Mouse (Mus musculus): ENCODE results near the gene 4933402D24Rik. TPM values are rescaled to one million over a fixed set of nuclear protein-coding genes. Genes with fewer than 3 reads are reported as not detected.

4933402D24Rik gene
- total RNA-seq (2021) = not detected in 2 replicates
- long read RNA-seq = 0 reads

- no peak for DNase-seq
Observed at GRCm38 (mm10) chr1:63769167-63769566, at the start of gene 4933402D24Rik. Gene 4933402D24Rik, minus strand, starts transcription at chr1:63769267.

DNA sequence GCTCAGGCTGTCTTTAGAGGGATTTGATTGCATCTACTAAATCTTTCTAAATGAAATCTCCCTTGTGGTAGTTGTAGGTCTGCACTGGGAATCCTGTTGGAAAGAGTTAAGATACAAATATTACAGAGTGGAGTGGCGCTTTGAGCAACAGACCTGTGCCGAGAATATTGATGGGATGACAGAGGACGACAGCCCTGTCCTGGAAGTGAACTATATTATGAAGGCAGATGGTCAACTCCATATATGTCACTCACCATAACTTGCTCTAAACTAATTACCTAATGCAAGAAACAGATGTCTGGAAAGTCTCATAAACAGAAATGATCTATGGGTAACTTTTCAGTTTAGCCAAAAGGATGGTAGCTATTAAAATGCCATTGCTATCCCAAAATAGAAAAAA lies 39.5 kb upstream of the 4933402D24Rik start:
- DNase-seq = no peak

GRCm38 (mm10) chr1:63805095-63805494 lies 36.0 kb upstream of the 4933402D24Rik start:
- no peak for DNase-seq

DNA sequence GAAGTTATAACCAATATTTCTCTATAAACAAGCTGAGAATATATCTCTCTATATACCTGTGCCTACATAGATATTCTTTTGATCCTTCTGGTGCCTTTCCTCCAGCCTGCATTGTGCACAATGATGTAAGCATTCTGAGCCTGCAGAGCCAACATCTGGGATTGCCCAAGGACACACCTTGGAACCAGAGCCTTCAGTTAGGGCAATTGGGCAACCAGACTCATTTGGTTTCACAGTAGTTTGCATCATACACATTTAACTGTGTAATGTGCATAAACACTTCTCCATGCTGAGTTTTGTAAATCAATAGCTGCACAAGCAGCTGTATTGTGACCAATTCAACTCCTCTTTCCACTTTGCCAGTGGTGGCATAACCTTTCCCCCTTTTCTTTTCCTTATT lies 25.3 kb upstream of the 4933402D24Rik start:
- DNase-seq = no peak

DNA sequence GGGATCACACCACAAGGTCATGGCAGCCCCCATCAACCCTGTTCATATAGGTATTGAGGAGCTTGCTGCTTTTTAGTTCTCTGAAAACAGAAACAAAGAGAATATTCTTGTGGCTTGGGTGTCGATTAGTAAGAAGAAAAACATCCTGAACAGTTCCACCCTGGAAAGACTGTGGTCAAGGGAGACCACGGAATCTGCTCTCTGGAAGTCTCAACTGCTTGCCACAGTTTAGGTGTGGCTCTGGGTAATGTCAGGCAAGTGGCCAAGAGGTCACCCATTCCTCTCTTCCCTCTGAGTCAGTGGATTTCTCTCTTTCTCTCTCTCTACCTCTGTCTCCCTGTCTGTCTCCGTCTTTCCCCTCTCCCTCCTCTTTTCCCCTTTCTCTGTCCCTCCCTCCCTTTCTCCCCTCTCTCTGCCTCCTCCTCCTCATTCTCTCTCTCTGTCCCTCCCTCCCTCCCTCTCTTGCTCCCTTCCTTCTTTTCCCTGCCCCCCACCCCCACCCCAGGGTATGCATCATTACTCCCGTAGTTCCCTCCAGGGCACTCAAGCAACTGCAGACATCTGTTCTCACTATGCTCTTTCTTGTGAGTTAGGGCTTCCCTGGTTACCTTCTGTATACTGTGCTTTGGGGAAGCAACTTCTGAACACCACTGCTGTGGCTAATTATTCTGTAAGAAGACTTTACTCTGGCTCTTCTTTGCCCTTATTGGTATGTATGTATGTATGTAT lies 8.0 kb upstream of the 4933402D24Rik start:
- no peak for DNase-seq

- no peak for DNase-seq
Observed at GRCm38 (mm10) chr1:63776396-63776795, 7.3 kb upstream of the 4933402D24Rik start.

DNA sequence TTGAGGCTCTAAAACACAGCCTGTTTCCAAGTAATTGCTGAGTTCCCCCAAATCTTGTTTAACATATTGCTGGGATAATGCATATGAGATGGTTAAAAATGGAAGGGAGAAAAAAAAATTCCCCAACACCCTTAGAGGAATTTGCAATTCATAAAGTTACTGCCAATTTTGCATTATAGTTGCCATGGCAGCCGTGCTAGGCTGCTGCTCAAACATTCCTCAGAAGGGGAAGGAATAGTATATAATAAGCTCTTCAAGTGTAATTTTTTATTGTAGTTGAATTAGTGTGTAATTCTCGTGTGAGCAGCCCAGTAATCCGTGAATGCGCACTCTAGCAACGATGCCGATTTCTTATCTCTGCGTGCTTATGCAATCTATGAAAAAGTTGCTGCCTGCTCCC lies 1.2 kb upstream of the 4933402D24Rik start:
- DNase-seq = no peak

- DNase-seq = no peak
Observed at GRCm38 (mm10) chr1:63768112-63768511, 955 bp downstream of the 4933402D24Rik start.

- no peak for DNase-seq
Observed at GRCm38 (mm10) chr1:63764395-63764794, 4.7 kb downstream of the 4933402D24Rik start.

- no peak for DNase-seq
Observed at GRCm38 (mm10) chr1:63763881-63764386, 5.1 kb downstream of the 4933402D24Rik start.

GRCm38 (mm10) chr1:63763212-63763694 lies 5.8 kb downstream of the 4933402D24Rik start:
- peak; percentile 5 for DNase-seq

- DNase-seq = no peak
Observed at GRCm38 (mm10) chr1:63756005-63756404, 13.1 kb downstream of the 4933402D24Rik start.

- DNase-seq = peak; percentile 82
Observed at GRCm38 (mm10) chr1:63730240-63730771, 38.8 kb downstream of the 4933402D24Rik start, which contains the start of the genes Mdh1b and Fastkd2. Gene Mdh1b, minus strand, starts transcription at chr1:63730318. Gene Fastkd2, plus strand, starts transcription at chr1:63730614.

- DNase-seq = no peak
Observed at GRCm38 (mm10) chr1:63729796-63730195, 39.3 kb downstream of the 4933402D24Rik start.

DNA sequence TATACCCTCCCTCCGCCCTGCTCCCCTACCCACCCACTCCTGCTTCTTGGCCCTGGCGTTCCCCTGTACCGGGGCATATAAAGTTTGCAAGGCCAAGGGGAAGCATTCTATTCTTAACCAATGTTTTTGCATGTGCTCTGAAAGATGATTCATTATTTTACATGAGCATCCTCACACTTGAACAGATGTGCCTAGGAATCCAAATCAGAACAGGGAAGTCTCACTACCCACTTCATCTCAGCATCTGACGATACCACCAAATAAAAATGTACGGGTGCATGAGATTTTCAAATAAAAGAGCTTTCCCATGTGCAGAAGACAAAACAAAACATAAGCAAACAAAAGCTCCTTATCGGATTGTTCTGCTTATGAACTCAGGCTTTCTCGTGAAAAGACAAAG lies 48.9 kb downstream of the 4933402D24Rik start:
- DNase-seq = no peak

DNA sequence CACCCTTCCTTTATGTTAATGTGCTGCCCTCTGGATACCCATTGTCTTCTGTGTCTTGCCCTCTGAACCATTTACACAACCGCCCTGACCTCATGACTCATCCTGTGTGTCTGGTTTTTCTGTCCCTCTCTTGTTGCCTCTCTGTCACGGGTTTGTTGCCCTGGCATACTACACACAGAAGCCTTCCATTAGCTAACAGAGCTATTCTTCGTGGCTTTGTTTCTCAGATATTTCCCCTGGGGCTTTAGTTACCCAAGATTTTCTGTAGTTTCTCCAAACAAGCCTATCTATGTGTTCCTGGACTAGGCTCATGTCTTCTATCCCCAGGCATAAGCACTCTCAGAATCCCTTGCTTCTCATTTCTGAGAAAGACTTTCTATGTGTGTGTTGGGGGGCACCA lies 60.2 kb downstream of the 4933402D24Rik start:
- DNase-seq = no peak

- no peak for DNase-seq
Observed at GRCm38 (mm10) chr1:63705733-63706132, 63.3 kb downstream of the 4933402D24Rik start.

Other genes with a start within 250 kb of the 4933402D24Rik start
- gene Gm39653, start 153.3 kb downstream of the 4933402D24Rik start, total RNA-seq (2021) = not detected in 2 replicates
- gene Dytn, start 82.3 kb downstream of the 4933402D24Rik start, total RNA-seq (2021) = not detected in 2 replicates
- not detected in 2 replicates for gene Mdh1b, start 38.9 kb downstream of the 4933402D24Rik start, total RNA-seq (2021)
- 27.6 and 29.0 TPM in 2 replicates for gene Fastkd2, start 38.7 kb downstream of the 4933402D24Rik start, total RNA-seq (2021)

Measured in adrenal gland, postnatal 25 days (tissue).